Mouse (Mus musculus) right cerebral cortex, postnatal 4 days (tissue): ENCODE results near the gene Ubac1.

Experiments used
- DNase-seq: peaks from one replicate; pipeline ENCODE4 v3.0.0-alpha.2; 2022

Ubac1 gene

DNA sequence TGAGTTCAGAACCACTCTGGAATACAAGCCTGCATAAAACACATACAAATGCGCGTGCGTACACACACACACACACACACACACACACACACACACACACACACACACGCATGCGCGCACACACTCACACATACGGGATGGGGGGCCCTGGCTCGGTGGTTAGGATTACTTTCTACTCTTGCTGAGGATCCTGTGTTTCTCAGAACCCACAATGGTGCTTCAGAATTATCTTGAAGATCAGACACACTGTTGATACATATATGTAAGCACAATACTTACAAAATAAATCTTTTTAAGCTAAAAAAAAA, 665 bp upstream of the Ubac1 start:
- DNase-seq, result no peak

DNA sequence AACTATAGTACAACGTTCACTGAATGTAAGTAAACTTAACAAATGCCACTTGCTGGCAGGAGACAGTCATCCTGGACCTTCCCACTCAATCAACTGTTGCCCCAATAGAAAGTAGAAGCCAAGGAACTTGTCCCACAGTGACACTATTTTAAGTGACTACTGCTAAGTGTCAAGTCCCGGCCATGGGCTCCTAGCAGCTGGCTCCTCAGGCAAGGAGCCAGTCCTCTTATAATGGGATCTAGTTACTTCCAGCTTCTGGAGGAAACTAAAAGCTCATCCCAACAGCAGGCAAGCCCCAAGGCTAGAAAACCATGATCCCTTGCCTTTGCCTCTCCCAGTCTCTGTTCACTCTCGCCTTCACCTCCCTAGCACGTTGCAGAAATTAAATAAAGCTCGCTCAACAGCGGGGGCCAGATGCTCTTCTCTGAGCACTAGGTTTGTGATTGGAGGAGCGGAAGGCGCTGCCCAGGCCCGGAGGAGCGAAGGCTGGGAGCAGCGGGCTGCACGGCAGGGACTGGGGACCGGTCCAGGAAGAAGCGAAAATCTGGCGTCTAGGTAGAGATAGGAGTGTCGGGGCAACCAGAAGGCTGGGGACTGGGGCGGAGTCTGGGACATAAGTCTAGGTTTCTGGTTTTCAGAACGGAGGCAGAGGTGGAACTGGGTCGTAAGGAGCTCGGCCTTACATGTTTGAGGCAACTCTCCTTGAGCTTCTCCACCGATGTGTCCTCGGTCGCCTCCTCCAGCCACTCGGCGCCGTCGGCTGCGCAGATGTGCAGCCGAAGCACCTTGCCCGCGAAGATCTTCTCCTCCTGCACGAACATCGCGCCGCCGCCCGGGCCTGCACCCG, 610 bp downstream of the Ubac1 start:
- DNase-seq, result peak; percentile 39

GRCm38 (mm10) chr2:26019923-26020322, 1.6 kb downstream of the Ubac1 start:
- DNase-seq, result no peak

DNA sequence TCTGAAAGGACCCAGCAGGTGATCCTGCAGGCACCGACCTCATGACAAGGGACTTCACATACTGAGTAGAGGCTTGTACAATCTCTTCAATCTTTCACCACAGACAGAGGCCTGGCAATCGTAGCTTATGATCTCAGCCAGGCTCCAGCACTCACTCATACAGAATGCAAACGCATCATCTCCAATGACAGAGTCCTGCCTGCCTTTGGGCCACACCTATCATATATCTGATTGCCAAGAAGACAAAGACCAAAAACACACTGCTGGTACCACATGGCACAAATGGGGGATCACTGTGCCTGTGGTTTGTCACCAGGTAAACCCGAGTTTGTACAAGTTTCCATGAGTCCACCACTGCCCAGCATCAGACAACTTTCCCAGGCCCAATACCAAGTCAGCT, 4.2 kb downstream of the Ubac1 start:
- DNase-seq, result no peak

DNA sequence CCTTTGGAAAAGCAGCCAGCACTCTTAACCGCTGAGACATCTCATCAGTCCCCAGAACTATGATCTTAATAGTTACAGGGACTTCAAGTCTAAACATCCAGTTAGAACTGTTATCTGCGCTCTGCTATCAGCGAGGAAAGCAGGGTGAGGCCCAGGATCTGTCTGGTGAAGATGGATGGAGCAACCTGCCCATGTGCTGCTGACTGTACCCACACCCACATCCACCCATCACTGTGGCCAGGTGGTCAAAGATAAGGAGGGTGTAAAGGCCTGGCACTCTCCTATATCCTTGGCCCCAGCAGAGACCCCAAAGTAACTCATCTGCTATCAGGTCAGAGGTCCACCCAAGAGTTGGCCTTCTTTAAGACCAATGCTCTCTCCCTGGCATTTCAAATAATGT, 7.9 kb downstream of the Ubac1 start:
- no peak for DNase-seq

GRCm38 (mm10) chr2:26011420-26011819, 10.1 kb downstream of the Ubac1 start:
- no peak for DNase-seq

- DNase-seq, result no peak
Observed at GRCm38 (mm10) chr2:26002001-26002400, 19.5 kb downstream of the Ubac1 start.

- DNase-seq, result no peak
Observed at GRCm38 (mm10) chr2:26001136-26001535, 20.4 kb downstream of the Ubac1 start.

- no peak for DNase-seq
Observed at GRCm38 (mm10) chr2:25997716-25998115, 23.8 kb downstream of the Ubac1 start.

- no peak for DNase-seq
Observed at GRCm38 (mm10) chr2:25994791-25995190, 26.8 kb downstream of the Ubac1 start.

DNA sequence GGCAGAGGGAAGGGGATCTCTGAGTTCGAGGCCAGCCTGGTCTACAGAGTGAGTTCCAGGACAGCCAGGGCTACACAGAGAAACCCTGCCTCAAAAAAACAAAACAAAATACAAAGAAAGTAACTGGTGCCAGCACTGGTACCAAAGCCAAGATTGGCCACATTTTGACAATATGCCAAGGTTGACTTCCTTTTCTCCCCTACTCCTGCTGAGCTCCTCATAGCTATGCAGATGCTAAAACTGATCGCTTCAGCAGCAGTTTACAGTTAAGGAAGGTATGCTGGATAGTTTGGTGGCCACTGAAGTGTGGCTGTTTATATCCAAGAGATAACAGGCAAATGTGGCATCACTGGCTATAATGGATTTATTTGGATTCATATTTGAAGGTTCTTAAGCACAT, 29.3 kb downstream of the Ubac1 start:
- no peak for DNase-seq

DNA sequence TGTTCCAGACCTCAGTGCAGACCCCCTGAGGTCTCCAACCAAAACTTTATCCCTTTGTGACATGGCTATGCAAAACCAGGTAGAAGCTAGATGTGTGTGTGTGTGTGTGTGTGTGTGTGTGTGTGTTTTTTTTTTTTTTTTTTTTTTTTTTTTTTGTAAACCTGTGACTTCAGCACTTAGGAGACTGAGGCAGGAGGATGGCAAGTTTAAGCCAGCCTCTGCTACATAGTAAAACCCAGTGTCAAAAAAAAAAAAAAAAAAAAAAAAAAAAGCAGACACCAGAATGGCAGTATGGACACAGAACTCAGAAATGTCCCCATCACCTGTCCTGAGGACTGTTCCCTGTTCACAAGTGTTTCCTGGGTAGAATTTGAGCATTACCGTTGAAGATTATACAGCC, 31.9 kb downstream of the Ubac1 start:
- DNase-seq, result no peak

DNA sequence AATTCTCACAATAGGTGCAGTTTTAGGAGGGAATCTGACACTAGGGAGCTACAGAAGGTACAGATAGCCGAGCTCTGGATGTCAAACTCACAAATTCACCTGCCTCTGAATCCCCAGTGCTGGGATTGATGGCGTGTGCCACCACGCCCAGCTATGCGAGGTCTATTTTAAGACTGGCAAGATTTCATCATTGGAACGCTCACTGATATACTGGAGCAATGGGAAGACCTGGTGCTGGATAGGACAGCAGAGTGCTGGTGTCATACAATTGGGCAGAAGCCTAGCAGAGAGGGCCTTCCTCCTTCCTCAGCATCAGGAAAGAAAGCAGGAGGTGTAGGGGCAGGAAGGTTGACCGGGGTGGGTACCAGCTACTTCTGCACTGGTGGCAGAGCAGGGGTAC, 33.7 kb downstream of the Ubac1 start:
- no peak for DNase-seq

GRCm38 (mm10) chr2:25986601-25987000, 34.9 kb downstream of the Ubac1 start:
- DNase-seq, result no peak

DNA sequence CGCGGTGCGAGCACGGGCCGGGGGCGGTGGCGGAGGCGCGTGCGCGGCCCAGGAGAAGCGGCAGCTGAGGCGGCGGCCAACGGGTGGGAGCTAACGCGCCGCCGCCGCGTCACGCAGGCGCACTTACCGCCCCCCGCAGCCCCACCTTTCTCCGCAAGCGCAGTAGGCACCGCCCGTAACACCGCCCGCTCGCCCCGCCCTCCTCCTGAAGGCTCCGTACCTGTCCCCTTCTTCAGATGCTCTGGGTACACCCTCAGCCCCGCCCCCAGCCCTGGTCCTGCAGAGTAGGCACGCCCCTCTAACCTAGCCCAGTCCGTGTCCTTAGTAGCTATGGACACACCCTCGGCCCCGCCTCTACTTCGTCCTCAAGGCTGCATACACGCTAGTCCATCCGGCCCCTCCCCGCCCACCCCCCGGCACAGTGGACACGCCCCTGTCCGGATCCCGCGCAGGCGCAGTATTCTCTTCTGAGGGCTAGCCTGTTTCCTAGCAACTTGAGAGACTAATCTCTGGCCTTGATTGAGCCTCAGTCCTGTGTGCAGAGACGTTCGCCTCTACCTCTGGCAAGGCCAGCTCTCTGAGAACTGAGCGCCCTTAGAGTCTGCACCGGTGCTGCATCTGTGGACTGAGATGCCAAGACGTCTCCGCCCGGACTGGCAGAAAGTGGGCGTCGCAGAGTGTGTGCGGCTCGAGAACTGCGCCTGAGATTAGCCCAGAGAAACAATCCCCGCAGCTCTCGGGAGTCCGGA, 38.2 kb downstream of the Ubac1 start, which contains the start of gene Camsap1:
Camsap1 (minus strand) TSS at position 124 of the 749 bp plus-strand sequence.
- peak; percentile 99 for DNase-seq

GRCm38 (mm10) chr2:25982426-25983091, 39.0 kb downstream of the Ubac1 start:
- peak; percentile 58 for DNase-seq

- peak; percentile 60 for DNase-seq
Observed at GRCm38 (mm10) chr2:25982052-25982425, 39.5 kb downstream of the Ubac1 start.

GRCm38 (mm10) chr2:25978997-25979396, 42.5 kb downstream of the Ubac1 start:
- DNase-seq, result no peak

- no peak for DNase-seq
Observed at GRCm38 (mm10) chr2:25977587-25978239, 43.8 kb downstream of the Ubac1 start.

GRCm38 (mm10) chr2:25975141-25975770, 46.3 kb downstream of the Ubac1 start:
- DNase-seq, result no peak

- DNase-seq, result no peak
Observed at GRCm38 (mm10) chr2:25970426-25970825, 51.1 kb downstream of the Ubac1 start.

- no peak for DNase-seq
Observed at GRCm38 (mm10) chr2:25969319-25969718, 52.2 kb downstream of the Ubac1 start.

- no peak for DNase-seq
Observed at GRCm38 (mm10) chr2:25949291-25949690, 72.3 kb downstream of the Ubac1 start.
